Mouse (Mus musculus) lung, adult 2 months (tissue): ENCODE results near the gene Gm10803. TPM values are rescaled to one million over a fixed set of nuclear protein-coding genes. Genes with fewer than 3 reads are reported as not detected.

Source experiments
- DNase-seq: peaks from one replicate; pipeline ENCODE4 v3.0.0; 2022
- H3K4me1 ChIP-seq: fragments of 200-500 bp; 2 replicates; pipeline ENCODE4 v1.6.1; 2011; ENCODE audit warnings: low read length; ENCODE audit not compliant: control insufficient read depth, insufficient read depth
- H3K4me3 ChIP-seq: fragments of 200-500 bp; replicated peaks from 2 replicates; pipeline ENCODE3; 2011; ENCODE audit warnings: low read depth, mild to moderate bottlenecking, control low read depth, low read length; ENCODE audit errors: extremely low read depth
- CTCF ChIP-seq: fragments of 200-500 bp; IDR thresholded peaks from 2 replicates; pipeline ENCODE4 v1.5.1; 2011; ENCODE audit warnings: mild to moderate bottlenecking, low read length, control low read depth; ENCODE audit not compliant: insufficient read depth
- POLR2A ChIP-seq: fragments of 200-500 bp; IDR thresholded peaks from 2 replicates; pipeline ENCODE4 v1.6.1; 2011; ENCODE audit warnings: low read depth, mild to moderate bottlenecking, control low read depth, low read length, borderline replicate concordance; ENCODE audit errors: extremely low read depth
- WGBS: fragments of 180-500 bp; shearing (Covaris S2); methylation state at CpG from one replicate; pipeline ENCODE4 v1.1.7; 2018; 5-methylcytosine and 5-hydroxymethylcytosine counted together
- polyA plus RNA-seq: library from polyadenylated mRNA; depleted of rRNA; stranded (reverse); fragments of >200 nt; gene quantifications from 2 replicates; pipeline ENCODE4 v1.2.3, GENCODE M21; 2012

Gm10803 gene
- polyA plus RNA-seq, 1 experiment = not detected

DNA sequence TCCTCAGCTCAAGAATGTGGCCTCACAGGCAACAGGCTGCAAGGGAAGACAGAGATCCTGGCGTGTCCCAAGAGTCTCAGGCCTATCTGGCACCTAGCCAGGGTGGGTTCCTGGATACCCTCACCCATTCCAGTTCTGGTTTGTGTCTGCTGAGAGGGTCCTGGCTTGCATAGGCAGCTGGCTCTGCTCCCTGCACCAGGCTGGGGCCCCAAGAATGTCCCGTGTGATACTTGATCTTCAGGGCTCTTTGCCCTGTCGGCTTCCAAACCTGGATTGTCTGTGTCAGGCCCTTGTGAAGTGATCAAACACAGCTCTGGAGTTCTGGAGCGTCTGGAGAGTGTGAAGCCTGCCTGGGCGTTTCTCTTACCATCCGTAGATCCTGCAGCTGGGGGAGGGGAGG is 22.2 kb upstream of the Gm10803 start:
- WGBS = 46% methylated on average over 6 of the region's 6 CpGs

DNA sequence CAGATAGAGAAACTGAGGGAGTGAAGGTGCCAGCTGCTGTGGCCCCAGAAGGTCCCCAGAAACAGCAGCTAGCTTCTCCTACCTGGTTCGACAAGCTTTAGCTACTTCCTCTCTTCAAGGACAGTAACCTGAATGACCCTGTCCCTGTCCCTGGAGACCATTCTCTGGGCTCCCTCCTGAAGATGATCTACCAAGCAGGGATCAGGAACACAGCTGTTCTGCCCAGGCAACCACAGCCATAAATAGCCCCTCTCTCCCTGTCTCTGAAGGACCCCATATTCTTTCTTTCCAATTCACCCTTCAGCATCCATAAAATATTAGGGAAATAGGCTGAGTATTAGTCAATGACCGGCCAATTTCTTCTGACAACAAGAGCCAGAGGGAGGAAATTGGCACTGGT is 18.6 kb upstream of the Gm10803 start:
- Histone ChIP-seq H3K4me3 (no peak overlapping the region), H3K4me1 (no peaks in the 10 kb centered on the region)
- no peak for DNase-seq
- WGBS = 81% methylated on average over 2 of the region's 2 CpGs
- TF ChIP-seq POLR2A (no peak), CTCF (no peak)

More for the DNA sequence above, 22.2 kb upstream of the Gm10803 start:
- no peak for DNase-seq
- no peak for TF ChIP-seq CTCF
- TF ChIP-seq POLR2A = no peak
- no peaks in the 10 kb centered on the region for H3K4me1 ChIP-seq
- H3K4me3 ChIP-seq = no peak overlapping the region

GRCm38 (mm10) chr2:93552676-93553521 is 7.5 kb upstream of the Gm10803 start:
- DNase-seq = no peak
- H3K4me3 ChIP-seq = no peak overlapping the region
- H3K4me1 ChIP-seq = no peaks in the 10 kb centered on the region
- TF ChIP-seq CTCF (no peak), POLR2A (no peak)
- 68% methylated on average over 10 of the region's 10 CpGs for WGBS

- DNase-seq = no peak
- 55% methylated on average over 5 of the region's 5 CpGs for WGBS
- no peak for TF ChIP-seq POLR2A
- no peak for TF ChIP-seq CTCF
- Histone ChIP-seq H3K4me3 (no peak overlapping the region), H3K4me1 (no peaks in the 10 kb centered on the region)
Observed at GRCm38 (mm10) chr2:93553905-93554304, 6.5 kb upstream of the Gm10803 start.

DNA sequence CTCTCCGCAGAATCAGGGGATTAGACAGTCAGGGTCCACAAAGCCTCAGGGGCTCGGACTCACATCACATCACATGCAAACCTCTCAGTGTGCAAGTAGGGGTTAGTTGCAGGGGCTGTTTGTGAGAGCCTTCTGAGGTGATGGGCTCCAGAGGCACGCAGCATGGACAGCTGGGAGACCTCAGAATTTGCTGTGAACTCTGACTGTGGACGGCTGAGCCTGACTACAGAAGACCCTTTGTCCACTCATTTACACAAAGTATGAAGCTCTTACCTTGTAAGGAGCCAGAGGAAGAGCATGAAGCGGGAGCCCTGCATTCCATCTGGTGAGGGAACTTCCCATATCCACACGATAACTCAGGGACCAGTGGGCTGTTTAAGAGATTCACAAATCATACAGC is 5.3 kb downstream of the Gm10803 start:
- WGBS = 51% methylated on average over 6 of the region's 6 CpGs
- no peaks in the 10 kb centered on the region for H3K4me1 ChIP-seq
- H3K4me3 ChIP-seq = no peak overlapping the region
- TF ChIP-seq CTCF (no peak), POLR2A (no peak)
- no peak for DNase-seq

GRCm38 (mm10) chr2:93567675-93568074 is 7.3 kb downstream of the Gm10803 start:
- H3K4me1 ChIP-seq = no peaks in the 10 kb centered on the region
- WGBS = 44% methylated on average over 7 of the region's 7 CpGs
- DNase-seq = no peak
- TF ChIP-seq POLR2A (no peak), CTCF (no peak)
- no peak overlapping the region for H3K4me3 ChIP-seq

GRCm38 (mm10) chr2:93572565-93572964 is 12.2 kb downstream of the Gm10803 start:
- TF ChIP-seq POLR2A = no peak
- TF ChIP-seq CTCF = no peak
- Histone ChIP-seq H3K4me1 (no peaks in the 10 kb centered on the region), H3K4me3 (no peak overlapping the region)
- 58% methylated on average over 5 of the region's 5 CpGs for WGBS
- DNase-seq = no peak

DNA sequence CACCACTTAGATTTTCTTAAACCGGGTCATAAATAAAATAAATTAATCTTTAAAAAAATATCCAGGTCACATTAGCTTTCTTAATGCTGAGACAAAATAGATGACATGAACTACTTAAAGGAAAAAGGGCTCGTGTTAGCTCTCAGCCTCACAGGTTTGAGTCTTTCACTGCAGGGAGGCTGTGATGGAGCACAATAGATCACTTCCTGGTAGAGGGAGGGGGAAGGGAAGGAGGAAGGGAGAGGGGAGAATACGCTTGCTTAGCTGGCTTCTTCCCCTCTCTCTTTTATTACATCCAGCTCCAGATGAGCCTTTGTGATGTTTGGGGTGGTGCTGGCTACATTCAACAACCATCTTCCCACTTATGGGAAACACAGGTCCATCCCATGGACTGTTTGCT is 20.9 kb downstream of the Gm10803 start:
- WGBS = 53% methylated on average over 3 of the region's 3 CpGs
- Histone ChIP-seq H3K4me3 (no peak overlapping the region), H3K4me1 (no peaks in the 10 kb centered on the region)
- TF ChIP-seq POLR2A (no peak), CTCF (no peak)
- no peak for DNase-seq

DNA sequence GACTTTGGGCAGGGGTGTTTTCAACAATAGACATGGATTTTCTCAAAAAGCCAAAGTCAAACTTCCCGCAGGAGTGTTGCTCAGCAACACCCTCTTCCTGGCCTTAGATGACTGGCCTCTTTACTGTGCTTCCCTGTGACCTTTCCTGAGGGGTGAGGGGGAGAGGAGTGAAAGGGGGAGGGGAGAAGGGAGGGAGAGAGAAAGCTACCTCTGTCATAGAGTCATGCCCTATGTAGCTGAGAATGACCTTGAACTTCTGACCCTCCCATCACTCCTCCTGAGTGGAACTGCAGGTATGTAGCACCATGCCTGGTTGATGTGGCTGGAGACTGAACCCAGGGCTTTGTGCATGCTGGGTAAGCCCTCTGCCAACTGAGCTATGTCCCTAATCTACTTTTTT is 25.5 kb downstream of the Gm10803 start:
- TF ChIP-seq POLR2A (no peak), CTCF (no peak)
- no peak overlapping the region for H3K4me3 ChIP-seq
- DNase-seq = no peak
- no peaks in the 10 kb centered on the region for H3K4me1 ChIP-seq
- WGBS = 59% methylated on average over 1 of the region's 1 CpGs

- DNase-seq = no peak
- TF ChIP-seq CTCF = no peak
- H3K4me1 ChIP-seq = no peaks in the 10 kb centered on the region
- H3K4me3 ChIP-seq = no peak overlapping the region
- 53% methylated on average over 6 of the region's 6 CpGs for WGBS
Observed at GRCm38 (mm10) chr2:93587446-93587845, 27.1 kb downstream of the Gm10803 start.
